Mouse (Mus musculus) testis, adult 2 months (tissue): ENCODE results near the gene A430033K04Rik. TPM values are rescaled to one million over a fixed set of nuclear protein-coding genes. Genes with fewer than 3 reads are reported as not detected.

ENCODE experiments used
- H3K27ac ChIP-seq: fragments of 200-500 bp; 2 replicates; pipeline ENCODE4 v1.5.1; 2012; ENCODE audit warnings: low read depth, low read length; ENCODE audit not compliant: control insufficient read depth, insufficient read depth
- H3K27me3 ChIP-seq: fragments of 200-500 bp; 2 replicates; pipeline ENCODE4 v1.6.1; 2012; ENCODE audit warnings: mild to moderate bottlenecking, low read length, moderate library complexity; ENCODE audit not compliant: control insufficient read depth, insufficient read depth
- H3K36me3 ChIP-seq: fragments of 200-500 bp; 2 replicates; pipeline ENCODE4 v1.6.1; 2012; ENCODE audit warnings: mild to moderate bottlenecking, low read length; ENCODE audit not compliant: control insufficient read depth, insufficient read depth
- H3K4me1 ChIP-seq: fragments of 200-500 bp; 2 replicates; pipeline ENCODE4 v1.6.1; 2012; ENCODE audit warnings: low read length; ENCODE audit not compliant: control insufficient read depth, insufficient read depth
- H3K4me3 ChIP-seq: fragments of 200-500 bp; 2 replicates; pipeline ENCODE4 v1.5.1; 2012; ENCODE audit warnings: low read depth, mild to moderate bottlenecking, low read length, moderate library complexity, mixed read lengths; ENCODE audit not compliant: control insufficient read depth
- CTCF ChIP-seq: fragments of 200-500 bp; IDR thresholded peaks from 2 replicates; pipeline ENCODE4 v1.5.1; 2012; ENCODE audit warnings: low read depth, mild to moderate bottlenecking, inconsistent platforms, low read length, moderate library complexity; ENCODE audit not compliant: control insufficient read depth, insufficient read depth, insufficient replicate concordance
- POLR2A ChIP-seq: fragments of 200-500 bp; IDR thresholded peaks from 2 replicates; pipeline ENCODE4 v1.6.1; 2012; ENCODE audit warnings: low read depth, mild to moderate bottlenecking, inconsistent platforms, low read length, moderate library complexity; ENCODE audit not compliant: control insufficient read depth
- polyA plus RNA-seq: library from polyadenylated mRNA; depleted of rRNA; stranded (reverse); fragments of >200 nt; gene quantifications from 2 replicates; pipeline ENCODE4 v1.2.3, GENCODE M21; 2012; rRNA removed

Gene A430033K04Rik
- polyA plus RNA-seq = 0.27 and 0.32 TPM in 2 replicates

DNA sequence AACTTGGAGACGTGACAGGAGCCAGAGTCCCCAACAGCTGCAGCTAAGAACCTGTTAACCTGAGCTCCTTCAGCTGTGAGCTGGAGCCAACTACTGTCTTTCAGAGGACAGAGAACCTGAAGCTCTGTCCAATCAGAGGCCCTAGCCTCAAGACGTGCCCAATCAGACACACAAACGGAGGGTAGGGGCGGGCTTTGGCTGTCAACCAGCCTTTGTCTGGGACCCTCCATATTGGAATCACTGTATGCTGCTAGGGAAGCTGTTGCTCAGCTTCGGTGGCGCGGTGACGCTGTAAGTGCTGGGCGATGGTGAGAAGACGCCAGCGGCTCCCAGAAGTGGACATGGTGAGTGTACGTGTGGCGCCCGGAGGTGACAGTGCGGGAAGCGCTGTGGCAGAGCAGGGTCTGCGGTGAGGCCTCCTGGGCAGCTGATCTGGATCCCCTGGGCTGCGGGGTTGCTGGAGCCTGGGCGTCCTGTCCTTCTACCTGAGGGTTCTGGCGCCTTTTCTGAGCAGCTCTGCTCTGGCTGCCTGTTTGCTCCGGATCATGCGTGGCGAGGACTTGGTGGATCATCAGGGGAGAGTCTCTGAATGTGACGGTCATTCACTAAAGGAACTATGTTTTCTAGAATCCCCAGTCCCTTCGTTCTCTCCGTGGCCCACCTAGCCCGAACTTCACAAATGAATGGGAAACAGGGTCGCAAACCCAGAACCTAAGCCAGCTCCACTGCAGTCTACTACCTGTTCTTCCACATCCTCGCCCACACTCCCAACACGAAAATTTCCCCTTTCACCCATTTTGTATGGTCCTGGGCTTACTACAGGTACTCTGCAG is at the start of gene A430033K04Rik:
A430033K04Rik (plus strand) TSS at position 215 of the 833 bp plus-strand sequence.
- H3K27me3 ChIP-seq = no peaks in the 10 kb centered on the region
- H3K4me1 ChIP-seq = peaks cover 2% of the 10 kb centered on the region; the same call in 1 of the 2 replicates
- TF ChIP-seq CTCF (no peak), POLR2A (no peak; the same call in 1 of the 2 replicates)
- peak within 1 kb of the TSS; percentile 86 for H3K4me3 ChIP-seq
- no peaks in the 10 kb centered on the region for H3K36me3 ChIP-seq
- peak within 1 kb of the TSS; percentile 56; the same call in 1 of the 2 replicates for H3K27ac ChIP-seq

DNA sequence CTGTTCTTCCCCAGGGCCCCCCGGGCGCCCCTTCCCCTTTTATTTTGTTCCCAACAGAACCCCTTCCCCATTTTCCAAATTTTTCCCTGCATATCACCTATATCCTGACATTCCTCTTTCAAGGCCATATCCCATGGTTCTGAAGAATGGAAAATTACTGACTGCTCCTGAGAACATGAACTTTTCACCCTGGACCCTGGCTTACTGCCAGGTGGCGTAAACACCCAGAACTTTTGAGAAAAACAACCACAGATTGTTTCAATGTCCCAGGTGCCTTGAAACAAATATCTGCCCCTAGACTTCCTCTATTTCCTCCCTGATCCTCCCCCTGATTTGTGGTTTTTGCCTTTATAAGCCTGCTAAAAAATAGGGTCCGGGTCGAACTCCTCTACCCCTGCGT is 35.3 kb upstream of the A430033K04Rik start:
- no peak for TF ChIP-seq CTCF
- no peak for TF ChIP-seq POLR2A
- H3K4me3 ChIP-seq = no peak overlapping the region
- no peaks in the 10 kb centered on the region for H3K36me3 ChIP-seq
- H3K4me1 ChIP-seq = no peaks in the 10 kb centered on the region
- H3K27me3 ChIP-seq = no peaks in the 10 kb centered on the region
- no peak overlapping the region for H3K27ac ChIP-seq

DNA sequence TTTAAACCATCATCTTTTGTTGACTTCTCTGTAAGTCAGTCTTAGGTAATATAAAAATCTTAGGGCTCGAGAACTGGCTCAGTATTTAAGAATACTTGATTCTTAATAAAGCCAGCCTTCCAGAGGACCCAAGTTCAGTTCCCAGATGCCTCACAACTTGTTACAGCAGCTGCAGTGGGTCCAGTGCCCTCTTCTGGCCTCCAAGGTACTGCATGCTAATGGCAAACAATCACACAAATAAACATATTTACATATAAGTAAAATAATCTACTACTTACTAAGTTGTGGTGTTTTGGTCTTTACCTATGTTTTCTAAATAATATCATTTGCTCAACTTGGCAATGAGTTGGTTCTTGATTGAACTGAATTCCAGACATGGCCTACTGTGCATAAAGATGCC is 4.3 kb upstream of the A430033K04Rik start:
- Histone ChIP-seq H3K36me3 (no peaks in the 10 kb centered on the region), H3K27ac (no peak overlapping the region), H3K4me3 (no peak overlapping the region), H3K4me1 (peaks cover 2% of the 10 kb centered on the region; the same call in 1 of the 2 replicates), H3K27me3 (no peaks in the 10 kb centered on the region)
- no peak for TF ChIP-seq POLR2A
- no peak for TF ChIP-seq CTCF

GRCm38 (mm10) chr5:138619211-138620128 is 3.2 kb upstream of the A430033K04Rik start, which contains the start of gene Zfp68:
Zfp68 (minus strand) TSS chr5:138619761.
- H3K4me3 ChIP-seq = peak within 1 kb of the TSS; percentile 96
- H3K27ac ChIP-seq = peak within 1 kb of the TSS; percentile 85
- H3K4me1 ChIP-seq = peaks cover 2% of the 10 kb centered on the region; the same call in 1 of the 2 replicates
- TF ChIP-seq POLR2A = peak; percentile 92
- no peak for TF ChIP-seq CTCF
- no peaks in the 10 kb centered on the region for H3K27me3 ChIP-seq
- H3K36me3 ChIP-seq = no peaks in the 10 kb centered on the region

- no peak for TF ChIP-seq CTCF
- TF ChIP-seq POLR2A = no peak
- Histone ChIP-seq H3K36me3 (no peaks in the 10 kb centered on the region), H3K27me3 (no peaks in the 10 kb centered on the region), H3K27ac (no peak overlapping the region), H3K4me1 (peaks cover 2% of the 10 kb centered on the region; the same call in 1 of the 2 replicates), H3K4me3 (no peak overlapping the region)
Measured at GRCm38 (mm10) chr5:138620836-138621235, 1.8 kb upstream of the A430033K04Rik start.

DNA sequence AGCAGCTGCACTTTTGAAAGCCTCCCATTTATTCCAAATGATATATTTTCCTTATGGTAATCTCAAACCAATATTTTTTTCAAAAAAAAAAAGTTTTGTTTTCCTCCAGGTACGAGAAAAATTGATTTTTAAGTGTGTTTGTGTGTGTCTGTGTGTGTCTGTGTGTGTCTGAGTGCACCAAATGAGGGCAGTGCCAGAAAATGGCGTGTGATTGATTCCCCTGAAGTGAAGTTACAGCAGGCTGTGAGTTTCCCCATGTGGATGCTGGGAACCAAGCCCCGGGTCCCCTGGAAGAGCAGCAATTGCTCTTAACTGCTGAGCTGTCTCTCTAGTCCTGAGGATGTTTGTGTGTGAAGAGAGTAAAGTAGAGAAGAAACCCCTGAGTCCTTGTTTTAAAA is 818 bp downstream of the A430033K04Rik start:
- no peak overlapping the region for H3K27ac ChIP-seq
- no peak for TF ChIP-seq POLR2A
- no peak for TF ChIP-seq CTCF
- peaks cover 2% of the 10 kb centered on the region; the same call in 1 of the 2 replicates for H3K4me1 ChIP-seq
- no peak overlapping the region for H3K4me3 ChIP-seq
- H3K27me3 ChIP-seq = no peaks in the 10 kb centered on the region
- no peaks in the 10 kb centered on the region for H3K36me3 ChIP-seq
